Comparison of ENCODE assay signal across 11 mouse cellular contexts in the genomic region with DNA sequence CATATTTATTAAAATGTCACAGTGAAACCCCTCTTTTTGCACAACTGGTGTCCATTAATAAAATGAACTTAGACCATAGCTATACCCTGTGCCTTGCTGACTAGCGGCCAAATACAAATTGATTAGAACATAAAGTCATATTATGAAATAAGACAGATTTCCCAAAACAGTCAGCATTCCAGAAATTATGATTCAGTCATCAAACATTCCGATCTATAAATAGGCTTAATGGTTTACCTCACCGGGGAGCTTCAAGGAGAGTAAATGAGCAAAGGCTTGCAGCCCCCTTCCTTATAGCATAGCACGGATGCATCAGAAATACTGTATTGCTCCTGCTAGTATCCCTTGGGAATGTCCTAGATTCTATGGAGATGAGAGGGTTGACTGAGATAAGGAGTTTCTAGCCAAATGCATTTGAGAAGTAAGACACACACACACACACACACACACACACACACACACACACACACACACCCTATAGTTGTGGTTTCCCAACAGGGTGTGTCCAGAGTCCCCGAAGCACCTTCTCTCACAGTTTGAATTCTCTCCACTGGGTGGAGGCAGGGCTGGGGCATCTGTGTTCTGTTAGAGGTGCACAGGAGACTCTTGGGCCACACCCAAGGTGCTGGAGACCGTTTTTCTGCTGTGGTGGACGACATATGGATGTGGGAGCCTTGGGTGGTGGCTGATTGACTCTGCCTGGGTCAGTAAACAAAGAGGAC. TPM values are rescaled to one million over a fixed set of nuclear protein-coding genes. Genes with fewer than 3 reads are reported as not detected.
A peak's percentile ranks its signal among the peaks of the same experiment; 100 is the strongest.
DNase-seq lines count a peak whose midpoint lies in the region; ATAC-seq and TF ChIP-seq lines count a peak whose summit lies in the region.
"Had no signal": no experiment of that assay in that cellular context is flagged by ENCODE, and none has a peak within 500 bp of the region (broad histone marks: within the 10 kb centered on the region; RNA-seq: fewer than 3 reads in every experiment).

No protein-coding gene starts in this region.

- no peak overlapping the region for H3K4me2 ChIP-seq in embryonic facial prominence, embryonic 14.5 days (ENCODE audit: low read depth, low read length)
- H3K4me2 ChIP-seq in myocyte (ENCODE audit: low read depth), result peak overlapping the region; percentile 27

- H3K27me3 ChIP-seq in embryonic facial prominence, embryonic 14.5 days (replicated peaks; ENCODE audit: control insufficient read depth, insufficient read depth, low read length), result no peaks in the 10 kb centered on the region
- 0 out of 2 replicates have a peak, but pooled peaks cover 4% of the 10 kb centered on the region for H3K27me3 ChIP-seq in embryonic facial prominence, embryonic 10.5 days (replicated peaks; ENCODE audit: low read depth, poor library complexity, severe bottlenecking)
- no peaks in the 10 kb centered on the region for H3K27me3 ChIP-seq in myocyte (ENCODE audit: control insufficient read depth, insufficient read depth, insufficient read length)

- no peaks in the 10 kb centered on the region for H3K79me2 ChIP-seq in myocyte (ENCODE audit: control insufficient read depth, insufficient read depth)

- H3K4me3 ChIP-seq in embryonic facial prominence, embryonic 14.5 days (ENCODE audit: low read depth, low read length), result no peak overlapping the region
- no peak overlapping the region for H3K4me3 ChIP-seq in embryonic facial prominence, embryonic 10.5 days
- H3K4me3 ChIP-seq in brown adipose tissue, adult 24 weeks (ENCODE audit: insufficient read depth, low read depth, low read length), result no peak overlapping the region
- no peak overlapping the region for H3K4me3 ChIP-seq in myocyte

- H3K9ac ChIP-seq in embryonic facial prominence, embryonic 14.5 days (ENCODE audit: low read depth, low read length), result no peak overlapping the region

- no peak overlapping the region for H3K27ac ChIP-seq in embryonic facial prominence, embryonic 14.5 days (replicated peaks; ENCODE audit: low read depth, low read length)
- H3K27ac ChIP-seq in embryonic facial prominence, embryonic 10.5 days (replicated peaks), result no peak overlapping the region
- H3K27ac ChIP-seq in brown adipose tissue, adult 24 weeks (replicated peaks; ENCODE audit: low read depth, low read length), result peak overlapping the region; percentile 59

- no peaks in the 10 kb centered on the region; the same call in 1 of the 2 replicates for H3K4me1 ChIP-seq in embryonic facial prominence, embryonic 14.5 days (ENCODE audit: control insufficient read depth, insufficient read depth, low read length)
- peaks cover 22% of the 10 kb centered on the region for H3K4me1 ChIP-seq in embryonic facial prominence, embryonic 10.5 days
- H3K4me1 ChIP-seq in brown adipose tissue, adult 24 weeks (ENCODE audit: control insufficient read depth, insufficient read depth, insufficient read length, low read length), result peaks cover 20% of the 10 kb centered on the region

- 54% methylated on average over 7 of the region's 7 CpGs for WGBS in embryonic facial prominence, embryonic 14.5 days
- WGBS in embryonic facial prominence, embryonic 10.5 days, result 81% methylated on average over 7 of the region's 7 CpGs

- peak; percentile 44 for DNase-seq in embryonic facial prominence, embryonic 14.5 days (ENCODE audit: low spot score)
- no peak for DNase-seq in embryonic facial prominence, embryonic 10.5 days (ENCODE audit: low spot score)
- DNase-seq in liver, result peak; percentile 80
- DNase-seq in kidney, adult 8-10 months, result no peak
- no peak for DNase-seq in B cell, adult 2 months
- no peak for DNase-seq in right cerebral cortex, adult 18-20 months
- DNase-seq: adrenal gland, adult 2 months; heart, postnatal 14 days; kidney, postnatal 14 days had no signal

- ATAC-seq in embryonic facial prominence, embryonic 14.5 days (ENCODE audit: low read depth), result no peak

- TF ChIP-seq POLR2A in myocyte (IDR thresholded peaks at IDR 0.05; ENCODE audit: insufficient read length, low read depth), result no peak

- no peaks in the 10 kb centered on the region for H3K9me3 ChIP-seq in embryonic facial prominence, embryonic 14.5 days (ENCODE audit: control insufficient read depth, low read length)
- H3K9me3 ChIP-seq in embryonic facial prominence, embryonic 10.5 days, result no peaks in the 10 kb centered on the region

- H3ac ChIP-seq in myocyte (ENCODE audit: control insufficient read depth, insufficient read length), result no peak overlapping the region

- H3K36me3 ChIP-seq in embryonic facial prominence, embryonic 14.5 days (ENCODE audit: control insufficient read depth, insufficient read depth, low read length), result no peaks in the 10 kb centered on the region
- H3K36me3 ChIP-seq in embryonic facial prominence, embryonic 10.5 days (replicated peaks), result no peaks in the 10 kb centered on the region
- no peaks in the 10 kb centered on the region for H3K36me3 ChIP-seq in myocyte (ENCODE audit: control insufficient read depth, insufficient read depth)

TF ChIP-seq in myocyte, 11 proteins besides CTCF, POLR2A, EP300 and RAD21:
- TF ChIP-seq MYOD1 (IDR thresholded peaks at IDR 0.05; ENCODE audit: control insufficient read depth in 1 of 3, insufficient read length in 2 of 3, low read depth in 2 of 3), result no peak

RNA-seq across cellular contexts. Expression of gene Prelp, which starts 29.0 kb away (rescaled TPM):
- polyA plus RNA-seq in embryonic facial prominence, embryonic 14.5 days (2014; fragmentation: Nextera tagmentation; extraction: Ambion mirVana), result 13.2 and 13.9 TPM in 2 replicates
- 0.74 and 0.91 TPM in 2 replicates for polyA plus RNA-seq in embryonic facial prominence, embryonic 10.5 days (2016; fragmentation: Nextera tagmentation; extraction: Ambion mirVana)
- 237 and 366 TPM in 2 replicates for polyA plus RNA-seq in brown adipose tissue, adult 24 weeks (2012; ENCODE audit: insufficient read depth, insufficient read length, missing spikeins)
- 2.3 TPM for polyA plus RNA-seq in myocyte (2012; fragmentation: generic; extraction: Trizol)

RNA-seq across cellular contexts. Expression of gene Optc, which starts 42.4 kb away (rescaled TPM):
- polyA plus RNA-seq in embryonic facial prominence, embryonic 14.5 days (2014; fragmentation: Nextera tagmentation; extraction: Ambion mirVana), result 0.82 and 1.3 TPM in 2 replicates
- 0.38 and 0.79 TPM in 2 replicates for polyA plus RNA-seq in embryonic facial prominence, embryonic 10.5 days (2016; fragmentation: Nextera tagmentation; extraction: Ambion mirVana)
- polyA plus RNA-seq in brown adipose tissue, adult 24 weeks (2012; ENCODE audit: insufficient read depth, insufficient read length, missing spikeins), result not detected in 2 replicates
- 0.49 TPM for polyA plus RNA-seq in myocyte (2012; fragmentation: generic; extraction: Trizol)

Comparison
In these comparisons a context has a peak if more than half of its experiments do, and no peak if none do; other contexts are left out.
1. DNase-seq: peak in embryonic facial prominence, embryonic 14.5 days (single experiment) and liver (single experiment); none in embryonic facial prominence, embryonic 10.5 days (single experiment), kidney, adult 8-10 months (0 of 2), B cell, adult 2 months (0 of 2) and right cerebral cortex, adult 18-20 months (single experiment).
2. RNA of gene Prelp, which starts 29.0 kb away (polyA plus RNA-seq): 237 to 366 TPM in brown adipose tissue, adult 24 weeks; 13.2 to 13.9 TPM in embryonic facial prominence, embryonic 14.5 days, 2.3 TPM in myocyte (single experiment) and 0.74 to 0.91 TPM in embryonic facial prominence, embryonic 10.5 days; every median in the first group is over 10 times any median in the second.